Mouse (Mus musculus): ENCODE data around the gene Sec22a. TPM values are rescaled to one million over a fixed set of nuclear protein-coding genes. Genes with fewer than 3 reads are reported as not detected.

The Sec22a gene
- polyA plus RNA-seq, 1 experiment from 2014 or later, result 11.8 TPM

GRCm38 (mm10) chr16:35297786-35298185 lies 65.9 kb downstream of the Sec22a start:
- Histone ChIP-seq H3K27ac (no peak overlapping the region), H3K36me3 (no peaks in the 10 kb centered on the region), H3K9ac (no peak overlapping the region), H3K4me3 (replicated peaks) (no peak overlapping the region), H3K9me3 (replicated peaks) (no peaks in the 10 kb centered on the region), H3K27me3 (no peaks in the 10 kb centered on the region), H3K4me1 (replicated peaks) (no peaks in the 10 kb centered on the region), H3K4me2 (no peak overlapping the region)
- DNase-seq, result no peak
- ATAC-seq (ENCODE audit: low read depth), result no peak
- 50% methylated on average over 5 of the region's 5 CpGs for WGBS (ENCODE audit: insufficient replicate concordance)

GRCm38 (mm10) chr16:35287244-35287643 lies 76.5 kb downstream of the Sec22a start:
- Histone ChIP-seq H3K9ac (no peak overlapping the region), H3K36me3 (no peaks in the 10 kb centered on the region), H3K4me1 (replicated peaks) (no peaks in the 10 kb centered on the region), H3K4me3 (replicated peaks) (no peak overlapping the region), H3K9me3 (replicated peaks) (no peaks in the 10 kb centered on the region), H3K27ac (no peak overlapping the region), H3K27me3 (no peaks in the 10 kb centered on the region), H3K4me2 (no peak overlapping the region)
- ATAC-seq (ENCODE audit: low read depth) (no peak), DNase-seq (no peak)
- WGBS (ENCODE audit: insufficient replicate concordance), result 56% methylated on average over 5 of the region's 5 CpGs

DNA sequence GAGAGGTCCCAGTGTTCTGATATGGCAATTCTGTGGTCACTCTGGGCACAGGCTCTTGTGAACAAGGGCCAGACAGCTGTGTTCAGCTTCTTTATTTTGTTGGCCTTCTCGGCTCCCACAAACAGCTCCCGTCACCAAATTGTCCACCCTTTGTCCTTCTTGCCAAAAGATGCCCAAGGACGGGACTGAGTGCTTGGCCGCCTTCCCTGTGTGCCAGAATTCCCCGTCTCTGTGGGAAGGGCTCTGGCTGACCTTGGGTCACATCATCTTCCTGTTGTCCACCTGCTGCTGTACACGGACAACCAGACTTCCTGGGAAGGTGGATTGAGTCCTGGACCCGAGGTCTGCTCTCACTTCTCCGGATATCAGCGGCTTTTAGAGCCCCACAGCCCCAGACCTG lies 77.9 kb downstream of the Sec22a start:
- Histone ChIP-seq H3K4me2 (no peak overlapping the region), H3K27me3 (no peaks in the 10 kb centered on the region), H3K27ac (no peak overlapping the region), H3K4me1 (replicated peaks) (no peaks in the 10 kb centered on the region), H3K4me3 (replicated peaks) (no peak overlapping the region), H3K9ac (no peak overlapping the region), H3K36me3 (no peaks in the 10 kb centered on the region), H3K9me3 (replicated peaks) (no peaks in the 10 kb centered on the region)
- no peak for ATAC-seq (ENCODE audit: low read depth)
- DNase-seq, result no peak
- WGBS (ENCODE audit: insufficient replicate concordance), result 65% methylated on average over 9 of the region's 9 CpGs

DNA sequence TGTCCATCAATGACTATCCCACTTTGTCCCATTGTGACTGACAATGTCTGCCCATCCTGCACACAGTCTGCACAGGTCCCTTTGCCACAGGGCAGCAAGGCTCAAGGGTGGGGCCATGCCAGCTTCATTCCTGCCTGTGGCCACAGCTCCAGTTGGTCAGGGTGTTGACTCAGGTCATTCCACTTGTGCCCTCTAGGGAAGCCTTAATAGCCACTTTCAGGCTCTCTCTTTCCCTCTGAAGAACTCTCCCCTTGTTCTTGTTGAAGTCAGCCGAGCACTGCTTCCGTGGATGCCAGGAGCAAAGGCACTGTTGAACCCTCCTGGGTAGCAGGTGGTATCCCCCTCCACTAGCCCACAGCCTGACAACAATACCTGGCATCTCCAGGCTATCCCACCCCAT lies 81.3 kb downstream of the Sec22a start:
- ATAC-seq (ENCODE audit: low read depth), result no peak
- 73% methylated on average over 2 of the region's 2 CpGs for WGBS (ENCODE audit: insufficient replicate concordance)
- no peaks in the 10 kb centered on the region for H3K4me1 ChIP-seq (replicated peaks)

GRCm38 (mm10) chr16:35278166-35278565 lies 85.6 kb downstream of the Sec22a start:
- Histone ChIP-seq H3K4me3 (replicated peaks) (no peak overlapping the region), H3K9me3 (replicated peaks) (no peaks in the 10 kb centered on the region), H3K9ac (no peak overlapping the region), H3K4me1 (replicated peaks) (no peaks in the 10 kb centered on the region), H3K4me2 (no peak overlapping the region), H3K27me3 (peaks cover 12% of the 10 kb centered on the region), H3K36me3 (no peaks in the 10 kb centered on the region), H3K27ac (no peak overlapping the region)
- DNase-seq (no peak), ATAC-seq (ENCODE audit: low read depth) (no peak)
- WGBS (ENCODE audit: insufficient replicate concordance), result 68% methylated on average over 6 of the region's 6 CpGs

More for the DNA sequence above, 81.3 kb downstream of the Sec22a start:
- no peaks in the 10 kb centered on the region for H3K27me3 ChIP-seq
- H3K4me2 ChIP-seq, result no peak overlapping the region
- no peak overlapping the region for H3K4me3 ChIP-seq (replicated peaks)
- H3K9me3 ChIP-seq (replicated peaks), result no peaks in the 10 kb centered on the region
- H3K36me3 ChIP-seq, result no peaks in the 10 kb centered on the region
- no peak overlapping the region for H3K27ac ChIP-seq
- no peak for DNase-seq
- no peak overlapping the region for H3K9ac ChIP-seq

DNA sequence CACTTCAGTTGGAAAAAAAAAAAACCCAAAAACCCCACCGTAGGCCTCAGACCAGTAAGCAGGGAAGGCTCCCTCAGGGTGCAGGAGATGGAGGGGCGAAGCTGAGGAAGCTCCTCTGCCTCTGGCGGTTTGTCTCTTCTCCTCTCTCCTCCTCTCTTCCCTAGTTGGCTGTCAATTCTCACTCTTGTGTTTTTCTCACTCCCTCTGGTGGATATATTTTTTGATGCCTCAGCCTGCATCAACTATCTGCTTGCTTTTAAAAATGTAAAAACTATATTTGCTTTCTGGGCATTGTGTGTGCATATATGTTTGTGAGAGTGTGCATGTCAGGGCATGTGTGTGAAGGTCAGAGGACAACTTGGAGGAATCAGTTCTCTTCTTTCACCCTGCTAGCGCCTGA lies 91.3 kb downstream of the Sec22a start:
- ATAC-seq (ENCODE audit: low read depth), result no peak
- no peak for DNase-seq
- Histone ChIP-seq H3K36me3 (no peaks in the 10 kb centered on the region), H3K4me3 (replicated peaks) (no peak overlapping the region), H3K4me2 (no peak overlapping the region), H3K27me3 (peaks cover 15% of the 10 kb centered on the region), H3K4me1 (replicated peaks) (no peaks in the 10 kb centered on the region), H3K9ac (no peak overlapping the region), H3K27ac (no peak overlapping the region), H3K9me3 (replicated peaks) (no peaks in the 10 kb centered on the region)
- WGBS (ENCODE audit: insufficient replicate concordance), result 43% methylated on average over 4 of the region's 4 CpGs

DNA sequence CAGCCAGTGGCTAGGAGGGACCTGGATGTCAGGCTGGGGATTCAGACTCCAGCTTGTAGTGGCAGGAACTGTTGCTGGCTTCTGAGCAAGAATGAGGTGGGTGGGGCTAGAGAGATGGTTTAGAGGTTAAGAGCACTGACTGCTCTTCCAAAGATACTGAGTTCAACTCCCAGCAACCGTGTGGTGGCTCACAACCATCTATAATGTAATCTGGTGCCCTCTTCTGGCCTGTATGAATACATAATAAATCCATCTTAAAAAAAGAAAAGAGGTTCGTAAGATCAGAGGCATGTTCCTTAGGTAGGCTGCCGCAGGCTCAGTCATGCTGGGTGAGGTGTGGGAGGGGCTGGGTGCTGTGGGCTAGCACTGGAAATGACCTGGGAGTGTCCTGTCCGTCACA lies 92.1 kb downstream of the Sec22a start:
- no peaks in the 10 kb centered on the region for H3K9me3 ChIP-seq (replicated peaks)
- WGBS (ENCODE audit: insufficient replicate concordance), result 38% methylated on average over 4 of the region's 4 CpGs
- H3K36me3 ChIP-seq, result no peaks in the 10 kb centered on the region
- H3K9ac ChIP-seq, result no peak overlapping the region
- no peaks in the 10 kb centered on the region for H3K4me1 ChIP-seq (replicated peaks)
- H3K4me3 ChIP-seq (replicated peaks), result no peak overlapping the region
- DNase-seq (no peak), ATAC-seq (ENCODE audit: low read depth) (no peak)
- H3K4me2 ChIP-seq, result no peak overlapping the region
- H3K27ac ChIP-seq, result no peak overlapping the region
- H3K27me3 ChIP-seq, result peaks cover 15% of the 10 kb centered on the region

DNA sequence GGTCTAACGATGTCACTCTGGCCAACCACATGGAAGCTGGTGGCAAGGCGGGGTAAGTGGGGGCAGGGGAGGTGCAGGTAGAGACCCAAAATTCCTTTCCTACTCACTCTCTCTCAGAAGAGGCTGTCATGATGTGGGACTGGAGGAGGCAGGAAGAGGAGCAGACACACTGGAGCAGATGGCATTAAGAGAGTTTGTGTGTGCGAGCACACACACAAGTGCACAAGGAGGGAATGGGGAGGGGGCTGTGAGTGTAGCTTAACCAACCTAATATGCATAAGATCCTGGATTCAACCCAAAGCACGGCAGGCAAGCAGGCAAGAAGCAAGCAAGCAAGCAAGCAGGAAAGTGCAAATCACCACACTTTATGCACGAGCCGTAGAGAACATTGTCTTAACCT lies 92.8 kb downstream of the Sec22a start:
- no peak for DNase-seq
- Histone ChIP-seq H3K9ac (no peak overlapping the region), H3K4me3 (replicated peaks) (no peak overlapping the region), H3K27ac (no peak overlapping the region), H3K9me3 (replicated peaks) (no peaks in the 10 kb centered on the region), H3K27me3 (peaks cover 14% of the 10 kb centered on the region), H3K4me1 (replicated peaks) (no peaks in the 10 kb centered on the region), H3K4me2 (no peak overlapping the region), H3K36me3 (no peaks in the 10 kb centered on the region)
- no peak for ATAC-seq (ENCODE audit: low read depth)
- WGBS (ENCODE audit: insufficient replicate concordance), result 62% methylated on average over 6 of the region's 6 CpGs

DNA sequence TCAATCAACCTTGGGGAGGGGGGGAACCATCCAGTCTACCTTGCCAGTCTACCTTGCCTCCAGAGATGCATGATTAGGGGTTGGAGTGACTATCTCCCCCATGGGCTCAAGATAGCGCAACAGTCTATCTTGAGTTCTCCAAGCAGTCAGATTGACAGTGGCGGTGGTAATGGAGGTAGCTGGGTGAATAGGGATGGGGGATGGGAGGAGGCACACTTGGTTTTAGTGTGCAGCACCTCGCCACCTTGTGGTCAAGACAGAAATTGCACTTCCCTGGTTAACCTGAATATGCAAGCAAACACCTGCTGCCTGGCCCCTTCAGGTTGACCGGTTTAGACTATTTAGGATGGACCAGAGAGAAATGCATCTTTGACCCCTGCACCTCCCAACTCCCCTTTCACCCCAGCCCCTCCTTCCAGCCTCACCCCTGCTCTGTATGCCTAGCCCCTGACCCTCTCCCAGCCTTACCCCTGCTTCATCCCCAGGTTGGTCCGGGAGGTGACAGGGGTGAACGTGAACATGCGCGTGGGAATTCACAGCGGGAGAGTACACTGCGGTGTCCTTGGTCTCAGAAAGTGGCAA lies 93.3 kb downstream of the Sec22a start:
- peak; percentile 40 for DNase-seq
- Histone ChIP-seq H3K4me1 (replicated peaks) (no peaks in the 10 kb centered on the region), H3K4me3 (replicated peaks) (no peak overlapping the region), H3K9me3 (replicated peaks) (no peaks in the 10 kb centered on the region), H3K27me3 (peaks cover 12% of the 10 kb centered on the region; the same call in 1 of the 2 replicates), H3K9ac (no peak overlapping the region), H3K27ac (no peak overlapping the region), H3K36me3 (no peaks in the 10 kb centered on the region), H3K4me2 (no peak overlapping the region)
- 32% methylated on average over 10 of the region's 10 CpGs for WGBS (ENCODE audit: insufficient replicate concordance)
- no peak for ATAC-seq (ENCODE audit: low read depth)

Other genes with a start within 250 kb of the Sec22a start
- 0.10 and 0.15 TPM in 2 replicates for gene Adcy5, start 209.0 kb downstream of the Sec22a start, polyA plus RNA-seq (2015; fragmentation: Nextera tagmentation; extraction: Ambion mirVana)
- 46.7 and 51.8 TPM in 2 replicates for gene Pdia5, start 127.0 kb upstream of the Sec22a start, polyA plus RNA-seq (2015; fragmentation: Nextera tagmentation; extraction: Ambion mirVana)
- gene Sema5b, start 177.2 kb upstream of the Sec22a start, polyA plus RNA-seq (2015; fragmentation: Nextera tagmentation; extraction: Ambion mirVana), result 0.12 and 0.14 TPM in 2 replicates

Data from liver, embryonic 13.5 days (tissue).